Mouse (Mus musculus): ENCODE measurements at regions not wholly inside any gene's neighbourhood (a gene's known extent, or its start where the extent isn't known, plus 50 kb on each side); places are given as distances from the start of the nearest gene placed in this dataset.
"Not testable (repeated sequence)": the region's sequence is repeated elsewhere in the genome, so short reads cannot be mapped to it uniquely, and the experiment has no call there.

- peak; percentile 47 for DNase-seq (ENCODE audit: low read depth, low spot score)
These were observed 437.4 kb downstream of the Sh2d4b start for GRCm38 (mm10) chr14:40455631-40456030.

GRCm38 (mm10) chr14:40450823-40451222, 442.2 kb downstream of the Sh2d4b start:
- not testable (repeated sequence) for DNase-seq (ENCODE audit: low read depth, low spot score)

- peak; percentile 79 for DNase-seq (ENCODE audit: low read depth, low spot score)
These were observed 443.5 kb downstream of the Sh2d4b start for GRCm38 (mm10) chr14:40449566-40449965.
